Mouse (Mus musculus): ENCODE data around the gene Rnf5.

The Rnf5 gene

DNA sequence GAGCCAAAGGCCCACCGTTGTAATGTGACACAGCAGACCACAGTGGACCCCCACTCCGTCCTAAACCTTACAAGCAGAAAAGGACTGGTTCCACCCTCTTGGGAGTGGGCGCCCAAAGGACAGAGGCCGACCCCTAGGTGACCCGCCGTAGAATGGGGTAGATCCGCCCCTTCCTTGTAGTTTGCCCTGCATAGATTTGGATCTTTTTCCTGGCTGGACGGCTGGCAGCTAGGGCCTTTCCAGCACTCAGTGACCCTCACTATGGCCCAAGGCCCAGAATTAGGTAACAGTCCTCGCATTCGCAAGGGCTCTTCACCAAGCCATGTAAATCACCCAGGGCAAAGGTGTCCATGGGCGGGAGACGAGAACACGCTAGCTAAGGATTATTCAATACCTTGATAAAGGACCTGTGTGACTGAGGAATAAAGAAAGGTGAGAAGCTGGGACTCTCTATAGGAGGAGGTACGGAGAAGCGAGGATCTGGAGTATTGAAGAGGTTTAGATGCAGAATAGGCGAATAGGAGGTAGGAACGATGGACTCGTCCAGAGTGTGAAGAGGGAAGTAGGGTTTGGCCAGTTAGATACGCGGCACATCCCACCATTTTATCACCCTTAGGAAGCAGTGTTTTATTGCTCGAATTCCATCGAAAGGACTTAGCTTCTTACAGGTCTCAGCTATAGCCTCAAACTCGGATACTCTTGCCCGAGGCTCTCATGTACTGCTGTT, 1.2 kb upstream of the Rnf5 start:
- peak; percentile 66 for DNase-seq

DNA sequence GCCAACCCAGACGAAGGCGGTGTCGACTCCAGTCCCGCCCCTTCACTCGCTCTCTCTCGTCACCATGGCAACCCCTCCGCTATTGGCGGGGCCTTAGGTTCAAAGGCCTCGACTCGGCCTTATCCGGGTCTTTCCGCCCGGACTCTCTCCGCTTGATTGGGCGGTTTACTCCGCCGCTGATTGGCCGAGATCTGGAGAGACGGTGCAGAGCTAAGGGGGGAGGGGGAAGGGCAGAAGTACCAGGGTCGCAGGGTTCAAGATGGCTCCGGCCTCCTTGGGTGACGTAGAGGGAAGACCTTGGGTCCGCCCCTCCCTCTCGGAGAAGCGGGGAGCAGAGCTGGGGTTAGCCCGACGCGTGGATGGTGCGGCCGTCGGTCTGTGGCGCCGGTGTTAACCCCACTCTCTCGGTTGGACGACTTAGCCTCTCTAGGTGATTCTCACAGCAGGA, 595 bp upstream of the Rnf5 start, which contains the start of gene Agpat1:
Gene Agpat1 (plus strand): TSS at position 202 of the 448 bp plus-strand sequence.
- peak; percentile 99 for DNase-seq

DNA sequence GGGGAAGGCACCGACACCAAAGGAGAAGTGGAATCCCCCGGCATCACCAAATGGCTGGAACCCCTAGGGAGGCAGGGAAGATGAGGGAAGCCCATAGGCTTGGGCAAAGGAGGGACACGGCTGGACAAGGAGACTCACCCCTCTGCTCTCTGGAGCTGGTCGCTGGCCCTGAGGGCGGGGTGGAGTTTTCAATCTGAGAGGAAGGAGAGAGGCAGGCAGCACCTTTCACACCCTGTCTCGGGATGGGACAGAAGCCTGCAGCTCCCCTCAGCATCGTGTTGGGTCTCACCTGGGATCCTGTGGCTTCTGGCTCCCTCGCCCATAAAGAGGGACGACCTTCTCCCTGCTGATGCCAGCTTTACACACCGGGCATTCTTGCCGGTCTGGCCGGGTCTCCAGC, 1.7 kb downstream of the Rnf5 start:
- DNase-seq: no peak

DNA sequence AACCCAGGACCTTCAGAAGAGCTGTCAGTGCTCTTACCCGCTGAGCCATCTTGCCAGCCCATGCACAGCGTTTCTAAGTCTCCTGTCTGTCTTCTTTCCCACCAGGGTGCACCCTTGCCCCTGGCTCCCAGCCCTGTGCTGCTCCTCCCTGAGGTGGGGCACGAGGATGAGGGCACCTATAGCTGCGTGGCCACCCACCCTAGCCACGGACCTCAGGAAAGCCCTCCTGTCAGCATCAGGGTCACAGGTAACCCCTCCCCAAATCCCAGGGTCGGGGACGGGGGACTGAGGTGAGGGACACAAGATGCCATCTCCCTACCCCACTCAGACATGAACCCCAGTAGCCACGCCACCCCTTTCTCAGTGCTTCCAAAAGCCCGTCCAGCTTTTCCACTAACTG, 3.6 kb downstream of the Rnf5 start:
- no peak for DNase-seq

DNA sequence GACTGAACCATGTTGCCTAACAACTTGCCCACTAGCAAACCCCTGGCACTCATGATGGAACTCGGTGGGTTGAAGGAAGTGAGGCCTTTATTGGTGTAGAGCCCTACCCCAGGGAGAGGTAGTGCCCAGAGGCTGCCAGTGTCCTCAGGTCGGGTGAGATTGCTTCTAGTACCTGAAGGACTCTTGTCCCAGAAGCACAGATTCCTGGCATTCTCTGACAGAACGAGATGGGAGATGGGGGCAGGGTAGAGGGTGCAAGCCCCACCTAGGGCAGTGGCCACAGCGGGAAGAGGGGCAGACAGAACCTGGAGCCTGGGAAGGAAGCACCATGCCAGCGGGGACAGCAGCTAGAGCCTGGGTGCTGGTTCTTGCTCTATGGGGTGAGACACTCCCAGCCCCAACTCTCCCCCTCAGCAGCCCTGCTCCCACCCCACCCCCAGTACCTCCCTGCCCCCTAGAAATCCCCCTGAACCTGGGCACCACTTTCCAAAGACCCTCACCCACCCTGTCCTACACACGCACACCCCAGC, 5.9 kb downstream of the Rnf5 start, which contains the start of gene Ager:
Gene Ager (plus strand): TSS at position 297 of the 530 bp plus-strand sequence.
- DNase-seq: peak; percentile 64

DNA sequence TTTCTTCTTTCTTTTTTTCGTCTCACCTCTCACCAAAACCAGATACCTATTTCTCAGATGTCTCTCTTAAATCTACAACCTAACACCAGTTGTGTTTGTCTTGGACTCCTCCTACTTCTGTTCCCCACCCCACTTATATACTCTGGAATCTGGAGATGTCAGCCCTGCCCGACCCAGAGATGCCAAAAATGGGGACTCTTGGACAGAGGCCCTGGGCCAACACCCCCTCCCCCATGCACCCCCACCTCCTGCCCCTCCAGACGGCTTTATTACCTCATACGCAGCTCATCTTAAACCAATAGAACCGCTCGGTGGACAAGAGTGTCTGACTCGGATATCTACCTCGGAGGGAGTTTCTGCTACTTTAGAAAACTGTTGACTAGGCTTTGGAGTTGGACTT, 7.4 kb downstream of the Rnf5 start:
- DNase-seq: peak; percentile 48

DNA sequence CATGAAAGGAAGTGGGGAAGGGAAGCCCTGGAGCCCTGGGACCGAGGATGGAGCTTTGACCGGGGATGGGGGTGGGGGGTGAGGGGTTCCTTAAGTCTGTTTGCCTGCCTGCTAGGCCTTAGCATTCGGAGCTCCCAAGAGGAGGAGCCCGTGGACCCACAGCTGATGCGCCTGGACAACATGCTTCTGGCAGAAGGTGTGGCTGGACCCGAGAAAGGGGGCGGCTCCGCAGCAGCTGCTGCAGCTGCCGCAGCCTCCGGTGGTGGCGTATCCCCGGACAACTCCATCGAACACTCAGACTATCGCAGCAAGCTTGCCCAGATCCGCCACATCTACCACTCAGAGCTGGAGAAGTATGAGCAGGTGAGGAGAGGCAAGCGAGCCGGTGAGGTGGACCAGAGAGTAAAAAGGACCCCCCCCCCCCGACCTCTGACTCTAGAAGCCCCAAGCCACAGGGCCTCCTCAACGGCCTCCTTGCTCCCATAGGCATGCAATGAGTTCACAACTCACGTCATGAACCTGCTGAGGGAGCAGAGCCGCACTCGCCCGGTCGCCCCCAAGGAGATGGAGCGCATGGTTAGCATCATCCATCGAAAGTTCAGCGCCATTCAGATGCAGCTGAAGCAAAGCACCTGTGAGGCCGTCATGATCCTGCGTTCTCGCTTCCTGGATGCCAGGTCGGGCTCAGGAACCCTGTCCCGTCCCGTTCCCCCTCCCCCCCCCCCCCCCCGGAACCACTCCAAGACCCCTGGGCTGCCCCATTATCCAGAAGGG, 9.6 kb downstream of the Rnf5 start:
- DNase-seq: no peak

DNA sequence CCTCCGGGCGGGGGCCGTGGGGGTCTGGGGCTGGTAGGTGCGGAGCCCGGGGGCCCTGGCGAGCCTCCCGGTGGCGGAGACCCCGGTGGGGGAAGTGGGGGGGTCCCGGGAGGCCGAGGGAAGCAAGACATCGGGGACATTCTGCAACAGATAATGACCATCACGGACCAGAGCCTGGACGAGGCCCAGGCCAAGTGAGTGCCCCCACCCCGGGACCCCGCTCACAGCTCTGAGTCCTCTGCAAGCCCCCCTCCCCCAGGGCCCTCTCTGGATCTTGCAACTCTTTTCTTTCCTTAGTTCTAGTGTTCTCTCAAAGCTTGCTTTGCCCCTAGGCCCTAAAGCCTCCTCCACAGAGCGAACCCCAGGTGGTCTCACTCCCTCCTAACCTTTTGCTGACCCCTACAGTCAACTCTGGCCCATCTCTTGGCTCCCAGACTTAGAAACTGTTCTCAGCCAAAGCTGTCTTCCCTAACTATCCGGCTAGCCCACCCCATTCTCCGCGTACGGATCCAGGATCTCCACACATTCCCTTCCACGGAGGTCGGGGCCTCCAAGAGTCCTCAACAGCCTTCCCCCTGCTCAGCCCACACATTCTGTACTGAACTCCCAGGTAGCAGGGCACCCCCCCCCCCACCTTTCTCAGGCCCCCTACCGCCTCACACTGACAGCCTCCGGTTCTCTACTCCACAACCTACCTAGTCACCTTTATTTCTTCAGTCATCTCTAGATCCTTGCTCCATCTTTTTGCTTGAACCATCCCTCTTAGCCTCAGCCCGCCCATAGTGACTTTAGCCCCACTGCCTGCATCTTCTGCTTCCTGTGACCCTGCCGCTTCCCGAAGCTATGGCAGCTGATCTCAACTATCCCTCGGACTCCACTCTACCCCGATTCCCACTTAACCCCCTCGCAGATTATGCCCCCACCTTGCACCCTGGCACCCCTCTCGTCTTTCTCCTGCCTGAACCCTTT, 10.6 kb downstream of the Rnf5 start:
- peak; percentile 42 for DNase-seq

DNA sequence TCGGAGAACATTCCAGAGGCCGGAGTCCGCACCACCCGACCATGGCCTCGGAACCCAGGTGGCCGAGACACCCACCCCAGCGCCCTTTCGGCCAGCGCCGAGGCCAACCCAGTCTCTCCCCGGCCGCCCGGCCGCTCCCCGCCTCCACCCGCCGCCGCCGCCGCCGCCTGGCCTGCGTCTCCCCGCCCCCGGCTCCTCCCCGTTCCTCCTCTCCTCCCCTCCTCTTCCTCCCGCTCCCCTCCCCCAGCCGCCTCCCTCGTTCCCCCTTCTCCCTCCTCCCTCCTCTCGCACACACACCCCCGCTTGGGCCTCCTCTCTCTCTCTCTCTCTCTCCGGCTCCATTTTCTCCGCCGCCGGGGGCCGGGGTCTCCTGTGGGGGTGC, 11.5 kb downstream of the Rnf5 start:
- peak; percentile 96 for DNase-seq

DNA sequence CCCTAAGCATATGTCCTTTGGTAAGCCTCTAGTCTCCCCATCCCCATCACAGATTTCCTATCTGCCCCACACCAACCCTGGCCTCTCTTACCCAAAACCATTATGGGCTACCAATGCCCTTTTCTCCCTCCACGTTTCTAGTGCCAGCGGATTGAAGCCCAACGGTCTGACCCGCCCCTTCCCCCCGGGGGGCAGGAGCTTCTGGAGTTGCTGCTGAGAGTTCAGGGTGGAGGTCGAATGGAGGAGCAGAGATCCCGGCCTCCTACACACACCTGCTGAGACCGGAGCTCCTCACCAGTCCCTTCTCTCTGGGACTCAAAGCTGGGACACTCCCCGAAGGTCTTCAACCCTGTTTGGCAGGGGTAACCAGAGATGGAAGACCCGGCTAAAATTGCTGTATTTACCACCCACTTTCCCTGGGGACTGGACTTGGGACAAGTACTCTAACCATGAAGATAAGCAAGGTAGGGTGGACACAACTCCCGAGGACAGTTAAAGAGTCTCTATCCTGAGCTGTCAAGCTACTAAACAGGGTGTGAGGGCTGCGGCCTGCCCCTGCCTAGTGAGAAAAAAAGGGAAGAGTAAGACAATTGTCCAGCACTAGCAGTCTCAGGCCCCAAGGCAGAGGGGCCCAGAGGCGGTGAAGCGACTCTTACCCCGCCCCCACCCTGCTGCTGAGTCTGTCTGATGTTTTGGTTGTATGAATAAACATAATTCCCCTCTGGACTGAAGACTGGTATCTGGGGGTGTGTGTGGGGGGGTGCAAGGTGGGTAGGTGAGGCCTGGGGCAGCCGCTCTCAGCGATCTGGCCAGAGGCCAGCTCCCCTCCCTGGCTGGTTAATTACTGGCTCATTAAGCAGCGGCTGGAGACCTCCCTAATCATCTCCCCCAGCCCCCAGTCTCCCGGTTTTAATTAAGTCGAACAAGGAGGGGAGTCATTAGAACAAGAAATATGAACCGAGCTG, 12.2 kb downstream of the Rnf5 start, which contains the start of gene Pbx2:
Gene Pbx2 (plus strand): TSS at position 238 of the 965 bp plus-strand sequence.
- peak; percentile 42 for DNase-seq

DNA sequence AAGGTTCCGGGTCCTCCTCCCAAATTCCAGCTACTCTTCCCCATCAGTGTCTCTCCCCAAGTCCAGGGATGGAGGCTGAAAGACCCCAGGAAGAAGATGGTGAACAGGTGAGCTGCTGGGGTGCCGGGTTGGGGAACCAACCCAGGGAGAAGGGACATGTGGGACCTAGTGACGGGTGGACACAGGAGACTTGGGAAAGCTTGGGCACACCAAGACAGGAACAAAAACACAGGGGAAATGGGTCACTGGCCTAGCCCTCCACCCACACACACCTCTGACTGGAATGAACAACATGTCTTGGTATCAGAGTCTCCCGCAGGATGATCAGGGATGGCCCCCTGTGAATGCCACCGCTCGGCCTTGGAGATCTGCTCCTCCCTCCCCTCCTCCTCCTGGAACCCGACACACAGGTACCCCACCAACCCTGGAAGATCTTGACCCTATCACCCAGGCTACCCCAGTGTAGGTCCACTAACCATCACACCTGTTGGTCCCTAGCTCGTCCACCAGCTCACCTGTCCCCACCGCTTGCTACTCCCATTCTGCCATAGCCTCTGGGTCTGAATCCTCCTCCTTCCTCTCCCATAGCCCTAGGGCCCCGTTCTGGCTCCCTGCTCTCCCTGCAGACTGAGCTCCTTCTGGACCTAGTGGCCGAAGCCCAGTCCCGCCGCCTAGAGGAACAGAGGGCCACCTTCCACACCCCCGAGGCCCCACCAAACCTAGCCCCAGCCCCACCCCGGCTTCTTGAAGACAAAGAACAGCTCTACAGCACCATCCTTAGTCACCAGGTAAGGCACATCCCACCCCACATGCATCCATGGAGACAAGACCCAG, 13.1 kb downstream of the Rnf5 start:
- DNase-seq: no peak

DNA sequence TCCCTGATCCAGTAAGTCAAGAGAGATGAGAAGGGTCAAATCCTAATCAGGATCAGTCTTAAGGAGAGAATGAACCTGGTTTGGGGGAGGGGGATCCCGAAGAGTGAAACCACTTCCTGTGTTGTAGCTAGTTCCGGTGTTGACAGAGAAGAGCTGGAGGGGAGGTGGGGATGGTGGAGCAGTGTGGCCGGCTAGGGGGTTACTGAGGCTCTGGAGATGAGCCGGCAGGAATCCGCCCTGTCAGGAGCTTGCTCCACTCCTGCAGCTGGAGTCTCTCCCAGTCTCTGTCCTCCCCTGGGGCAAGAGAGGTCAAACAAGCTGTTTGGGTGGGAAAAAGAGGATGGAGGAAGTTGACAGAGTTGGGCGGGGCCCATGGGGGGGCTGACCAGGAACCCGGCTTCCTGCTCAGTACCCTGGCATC, 13.8 kb downstream of the Rnf5 start, which contains the start of gene Gpsm3:
Gene Gpsm3 (plus strand): TSS at position 126 of the 421 bp plus-strand sequence.
- peak; percentile 68 for DNase-seq

DNA sequence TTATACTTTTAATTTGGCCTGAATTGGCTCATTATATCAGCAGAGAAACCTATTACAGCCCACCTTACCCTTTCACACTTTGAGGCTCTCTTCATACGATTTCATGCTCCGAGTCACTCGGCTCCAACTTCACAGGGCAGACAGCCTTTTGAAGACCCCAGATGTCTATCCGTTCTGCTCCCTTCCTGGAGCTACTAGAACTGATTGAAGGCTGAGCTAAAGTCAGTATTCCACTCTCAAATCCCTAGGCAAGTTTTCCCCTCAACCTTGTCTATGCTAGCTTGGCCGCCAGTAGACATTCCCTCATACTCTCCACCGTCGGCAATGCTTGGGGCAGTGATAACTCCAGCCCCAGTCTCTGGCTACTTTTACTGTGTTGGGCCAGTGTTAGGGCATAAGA, 14.3 kb downstream of the Rnf5 start:
- DNase-seq: no peak

DNA sequence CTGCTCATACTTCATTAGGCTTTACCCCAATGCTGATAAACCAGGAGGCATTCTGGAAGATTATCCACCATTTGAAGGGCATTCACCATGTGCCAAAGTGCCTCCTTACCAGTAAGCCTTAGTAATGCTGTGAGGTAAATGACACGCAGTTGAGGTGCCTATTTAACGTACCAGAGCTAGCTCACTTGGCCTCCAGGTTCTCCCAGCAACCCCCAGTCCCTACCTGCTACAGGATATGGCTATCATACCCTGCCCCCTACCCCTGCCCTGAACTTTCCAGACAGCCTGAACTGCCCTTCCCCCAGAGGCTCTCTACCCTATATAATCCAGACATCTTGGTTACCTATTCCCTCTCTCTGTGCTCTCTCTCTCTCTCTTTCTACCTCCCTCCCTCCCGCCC, 14.7 kb downstream of the Rnf5 start:
- DNase-seq: no peak

DNA sequence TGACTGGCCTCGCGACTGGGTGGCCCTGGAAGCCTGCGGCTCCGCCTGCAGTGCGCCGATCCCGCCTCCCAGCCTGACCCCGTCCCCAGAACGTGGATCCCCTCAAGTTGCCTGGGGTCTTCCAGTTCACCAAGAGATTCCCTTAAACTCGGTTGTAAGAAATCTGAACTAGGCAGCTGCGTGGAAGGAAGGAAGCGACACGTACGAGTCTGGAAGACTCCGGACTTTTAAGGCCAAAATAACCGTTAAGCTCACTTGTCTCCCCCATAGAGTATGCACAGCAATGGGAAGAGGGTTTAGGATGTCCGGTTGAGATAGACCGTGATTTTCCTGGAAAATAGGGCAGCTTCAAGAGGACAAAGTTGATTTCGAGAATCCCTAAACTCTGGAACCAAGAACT, 15.7 kb downstream of the Rnf5 start:
- no peak for DNase-seq

DNA sequence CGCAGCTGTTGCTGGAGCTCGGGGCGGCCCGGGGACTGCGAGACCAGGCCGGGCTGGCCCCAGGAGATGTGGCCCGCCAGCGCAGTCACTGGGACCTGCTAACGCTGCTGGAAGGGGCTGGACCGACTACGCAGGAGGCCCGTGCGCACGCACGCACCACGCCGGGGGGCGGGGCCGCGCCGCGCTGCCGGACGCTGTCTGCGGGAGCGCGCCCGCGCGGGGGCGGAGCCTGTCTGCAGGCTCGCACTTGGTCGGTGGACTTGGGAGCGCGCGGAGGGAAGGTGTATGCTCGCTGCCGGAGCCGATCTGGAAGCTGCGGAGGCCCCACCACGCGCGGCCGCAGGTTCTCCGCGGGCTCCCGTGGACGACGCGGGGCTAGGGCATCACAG, 16.1 kb downstream of the Rnf5 start:
- peak; percentile 96 for DNase-seq

DNA sequence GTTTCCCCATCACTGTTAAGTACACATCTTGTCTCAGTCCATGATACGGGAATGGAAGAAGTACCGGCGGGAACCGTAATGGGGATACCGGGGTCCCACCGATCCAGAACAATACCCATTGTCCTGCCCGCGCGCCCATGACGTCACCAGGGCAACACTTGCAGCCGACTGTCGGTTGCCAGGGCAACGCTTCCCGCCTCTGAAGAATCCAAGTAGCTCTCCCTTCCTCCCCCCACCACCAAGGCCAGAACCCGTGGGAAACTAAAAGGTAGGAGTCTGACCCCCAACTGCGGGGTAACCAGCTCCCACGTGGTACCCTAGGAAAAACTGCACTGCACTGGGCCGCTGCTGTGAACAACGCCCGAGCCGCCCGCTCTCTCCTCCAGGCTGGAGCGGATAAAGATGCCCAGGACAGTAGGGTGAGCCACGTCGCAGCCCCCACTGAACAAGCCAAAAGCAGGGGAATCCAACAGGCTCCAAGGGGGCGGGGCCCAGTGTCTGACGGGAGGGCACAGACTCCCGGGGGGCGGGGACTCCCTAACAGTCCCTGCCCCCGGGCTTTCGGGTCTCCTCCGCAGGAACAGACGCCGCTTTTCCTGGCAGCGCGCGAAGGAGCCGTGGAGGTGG, 16.6 kb downstream of the Rnf5 start:
- DNase-seq: peak; percentile 90

DNA sequence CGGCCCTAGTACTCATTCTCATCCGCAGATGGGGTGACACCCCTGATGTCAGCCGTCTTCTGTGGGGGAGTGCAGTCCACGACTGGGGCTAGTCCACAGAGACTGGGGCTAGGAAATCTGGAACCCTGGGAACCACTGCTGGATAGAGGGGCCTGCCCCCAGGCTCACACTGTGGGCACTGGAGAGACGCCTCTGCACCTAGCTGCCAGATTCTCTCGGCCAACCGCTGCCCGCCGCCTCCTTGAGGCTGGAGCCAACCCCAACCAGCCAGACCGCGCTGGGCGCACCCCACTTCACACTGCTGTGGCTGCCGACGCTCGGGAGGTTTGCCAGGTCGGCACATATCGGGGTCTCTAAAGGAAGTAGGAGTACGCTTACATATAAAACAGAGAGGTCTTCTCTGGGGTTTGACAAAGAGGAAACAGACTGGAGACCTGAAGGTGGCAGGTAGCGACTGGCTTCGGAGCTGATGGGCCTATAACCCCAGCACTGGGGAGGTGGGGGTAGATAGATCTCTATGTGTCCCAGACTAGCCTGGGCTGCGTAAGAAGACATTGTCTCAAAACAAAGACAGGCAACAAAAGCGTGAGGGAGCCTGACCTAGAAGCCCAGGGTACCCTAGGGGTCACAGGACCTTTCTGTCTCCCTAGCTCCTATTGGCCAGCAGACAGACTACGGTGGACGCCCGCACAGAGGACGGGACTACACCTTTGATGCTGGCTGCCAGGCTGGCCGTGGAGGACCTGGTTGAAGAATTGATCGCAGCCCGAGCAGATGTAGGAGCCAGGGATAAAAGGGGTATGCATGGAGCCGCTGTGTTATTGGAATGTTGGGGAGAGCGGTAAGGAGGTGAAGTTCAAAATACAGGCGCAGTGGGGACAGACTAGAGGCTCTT, 17.4 kb downstream of the Rnf5 start:
- DNase-seq: no peak

DNA sequence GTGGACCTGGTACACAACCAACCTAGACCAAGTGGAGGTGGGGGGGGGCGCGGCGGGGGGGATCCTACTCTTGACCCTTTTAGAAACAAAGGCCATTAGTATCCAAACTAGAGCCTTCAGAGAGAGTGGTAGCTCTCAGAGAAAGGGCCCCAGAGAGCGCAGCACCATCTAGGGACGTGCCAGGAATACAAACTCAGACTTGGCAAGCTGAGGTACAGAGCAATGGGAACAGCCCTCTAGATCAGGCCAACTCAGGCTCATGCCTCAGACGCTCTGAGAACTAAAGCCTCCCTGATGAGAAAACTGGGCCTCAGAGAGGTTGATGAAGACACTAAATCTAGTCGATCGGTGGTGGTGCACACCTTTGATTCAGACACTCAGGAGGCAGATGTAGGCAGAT, 18.4 kb downstream of the Rnf5 start:
- DNase-seq: no peak

Measured in lung, postnatal 14 days (tissue).